Mouse (Mus musculus) neural tube, embryonic 11.5 days (tissue): Measurements from ENCODE around the gene Ston2. TPM values are rescaled to one million over a fixed set of nuclear protein-coding genes. Genes with fewer than 3 reads are reported as not detected.

Source experiments
- ATAC-seq: fragments of 200-750 bp; cut with Nextera tagmentation; 2 replicates; pipeline ENCODE4 v1.8.0; 2017; ENCODE audit warnings: moderate number of reproducible peaks, mild to moderate bottlenecking, moderate TSS enrichment, moderate library complexity; ENCODE audit not compliant: insufficient read depth, low FRiP score, low TSS enrichment
- DNase-seq: peaks from one replicate; pipeline ENCODE4 v3.0.0-alpha.2; 2015; ENCODE audit warnings: low spot score
- H3K27ac ChIP-seq: fragments of 300-500 bp; sonication (generic); 2 replicates; pipeline ENCODE4 v1.5.1; 2014; ENCODE audit warnings: low read depth, mild to moderate bottlenecking, low read length
- H3K27me3 ChIP-seq: fragments of 300-500 bp; sonication (generic); 2 replicates; pipeline ENCODE4 v1.6.1; 2014; ENCODE audit warnings: mild to moderate bottlenecking, low read length, mixed read lengths; ENCODE audit not compliant: control insufficient read depth, insufficient read depth
- H3K36me3 ChIP-seq: fragments of 300-500 bp; sonication (generic); 2 replicates; pipeline ENCODE4 v1.6.1; 2014; ENCODE audit warnings: mild to moderate bottlenecking, low read length, moderate library complexity, mixed read lengths; ENCODE audit not compliant: control insufficient read depth, insufficient read depth
- H3K4me1 ChIP-seq: fragments of 300-500 bp; sonication (generic); 2 replicates; pipeline ENCODE4 v1.6.1; 2014; ENCODE audit warnings: low read length, mixed read lengths; ENCODE audit not compliant: control insufficient read depth, insufficient read depth
- H3K4me2 ChIP-seq: fragments of 300-500 bp; sonication (generic); 2 replicates; pipeline ENCODE4 v1.6.1; 2014; ENCODE audit warnings: low read depth, mild to moderate bottlenecking, moderate library complexity
- H3K4me3 ChIP-seq: fragments of 300-500 bp; sonication (generic); 2 replicates; pipeline ENCODE4 v1.5.1; 2014; ENCODE audit warnings: low read depth, low read length
- H3K9ac ChIP-seq: fragments of 300-500 bp; sonication (generic); 2 replicates; pipeline ENCODE4 v1.6.1; 2014; ENCODE audit warnings: mild to moderate bottlenecking, low read length
- H3K9me3 ChIP-seq: fragments of 300-500 bp; sonication (generic); 2 replicates; pipeline ENCODE4 v1.6.1; 2016; ENCODE audit warnings: low read length; ENCODE audit not compliant: control insufficient read depth
- WGBS: fragments of 180-500 bp; shearing (Covaris S2); extraction: QIAGEN DNeasy Blood & Tissue Kit; methylation state at CpG from one replicate; pipeline ENCODE4 v1.1.7; 2014; 5-methylcytosine and 5-hydroxymethylcytosine counted together
- polyA plus RNA-seq: library from polyadenylated mRNA; unstranded; fragments of >200 nt; fragmentation: Nextera tagmentation; extraction: Ambion mirVana; gene quantifications from 2 replicates; pipeline ENCODE4 v1.2.1, GENCODE M21; 2014

Gene Ston2
- polyA plus RNA-seq, 1 experiment from 2014 or later, result 7.3 TPM

DNA sequence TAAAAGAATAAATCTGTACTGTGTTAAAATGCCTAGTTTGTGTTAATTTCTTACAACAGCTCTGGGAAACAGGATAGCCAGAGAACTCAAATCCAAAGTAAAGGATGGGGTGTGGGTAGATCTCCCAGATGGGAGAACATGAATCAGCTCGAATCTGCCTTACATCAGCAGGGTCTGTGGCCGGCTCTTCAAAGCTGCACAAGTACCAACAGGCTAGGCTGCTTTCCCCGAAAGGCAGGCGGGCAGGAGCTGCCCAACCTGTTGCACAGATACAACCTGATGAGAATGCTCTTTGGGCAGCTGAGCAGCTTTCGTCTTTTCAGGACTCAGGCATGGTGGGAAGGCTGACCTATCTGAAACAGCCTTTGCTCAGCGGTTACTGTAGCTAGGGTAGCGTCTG, 94.6 kb downstream of the Ston2 start:
- WGBS, result 84% methylated on average over 7 of the region's 7 CpGs
- H3K27ac ChIP-seq, result no peak overlapping the region
- no peak for ATAC-seq
- no peak overlapping the region for H3K4me2 ChIP-seq
- no peak overlapping the region for H3K9ac ChIP-seq
- H3K27me3 ChIP-seq, result no peaks in the 10 kb centered on the region
- H3K4me3 ChIP-seq, result no peak overlapping the region
- H3K4me1 ChIP-seq, result no peaks in the 10 kb centered on the region
- no peaks in the 10 kb centered on the region for H3K9me3 ChIP-seq
- no peaks in the 10 kb centered on the region for H3K36me3 ChIP-seq
- DNase-seq, result no peak

DNA sequence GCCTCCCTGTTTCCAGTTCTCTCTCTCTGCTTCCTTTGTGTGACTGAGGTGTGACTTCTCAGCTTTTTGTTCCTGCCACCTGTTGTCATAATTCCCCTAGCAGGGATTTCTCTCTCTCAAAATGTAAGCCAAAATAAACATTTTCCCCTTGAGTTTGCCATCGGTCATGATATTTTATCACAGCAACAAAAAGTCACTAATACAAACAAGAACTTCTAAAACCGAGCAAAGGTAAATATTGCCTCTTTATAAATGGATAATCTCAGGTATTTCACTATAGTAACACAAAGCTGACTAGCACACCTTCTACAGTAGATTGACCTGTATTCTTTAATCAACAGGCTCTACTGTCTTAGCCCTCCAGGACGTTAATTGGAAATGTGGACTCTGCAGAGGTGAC, 95.2 kb downstream of the Ston2 start:
- no peaks in the 10 kb centered on the region for H3K4me1 ChIP-seq
- no peaks in the 10 kb centered on the region for H3K27me3 ChIP-seq
- no peak overlapping the region for H3K4me3 ChIP-seq
- H3K36me3 ChIP-seq, result no peaks in the 10 kb centered on the region
- no peak overlapping the region for H3K27ac ChIP-seq
- no peak overlapping the region for H3K9ac ChIP-seq
- no peak overlapping the region for H3K4me2 ChIP-seq
- ATAC-seq (no peak), DNase-seq (no peak)
- 90% methylated on average over 3 of the region's 3 CpGs for WGBS
- no peaks in the 10 kb centered on the region for H3K9me3 ChIP-seq

DNA sequence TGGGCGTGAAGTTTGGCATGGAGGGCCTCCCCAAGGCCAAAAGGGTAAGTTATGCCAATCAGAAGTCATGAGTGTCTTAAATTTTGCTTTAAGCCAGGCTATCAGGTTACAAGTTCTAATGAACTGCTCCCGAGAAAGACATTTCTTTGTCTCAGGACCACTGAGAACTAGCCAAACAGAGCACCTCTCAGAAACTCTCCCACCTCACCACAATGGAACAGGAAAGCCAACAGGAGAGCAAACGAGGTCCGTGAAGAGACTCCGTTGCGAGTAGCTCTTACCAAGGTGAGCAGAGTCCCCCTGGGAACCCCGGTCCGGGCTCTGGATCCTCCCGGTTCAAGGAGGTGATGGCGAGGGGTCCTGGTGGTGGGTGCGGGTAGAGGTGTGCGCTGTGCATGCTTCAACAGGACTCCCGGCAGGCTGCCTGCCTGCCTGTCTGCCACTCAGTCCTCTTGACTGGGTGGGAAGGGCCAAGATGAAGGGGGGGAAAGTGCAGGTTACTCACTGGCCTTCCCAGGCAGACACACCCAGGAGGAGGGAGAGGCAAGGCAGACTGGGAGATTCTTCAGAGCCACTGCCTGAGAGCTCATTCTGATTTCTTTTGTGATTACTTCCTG, 102.4 kb downstream of the Ston2 start:
- Histone ChIP-seq H3K36me3 (no peaks in the 10 kb centered on the region), H3K27me3 (no peaks in the 10 kb centered on the region), H3K9ac (peak overlapping the region; percentile 32), H3K9me3 (no peaks in the 10 kb centered on the region), H3K4me3 (no peak overlapping the region), H3K4me2 (peak overlapping the region; percentile 22; the same call in 1 of the 2 replicates), H3K4me1 (peaks cover 28% of the 10 kb centered on the region), H3K27ac (no peak overlapping the region; the same call in 1 of the 2 replicates)
- WGBS, result 15% methylated on average over 13 of the region's 13 CpGs
- DNase-seq (no peak), ATAC-seq (0 out of 2 replicates have a peak, but pooled peaks have one; percentile 17)

DNA sequence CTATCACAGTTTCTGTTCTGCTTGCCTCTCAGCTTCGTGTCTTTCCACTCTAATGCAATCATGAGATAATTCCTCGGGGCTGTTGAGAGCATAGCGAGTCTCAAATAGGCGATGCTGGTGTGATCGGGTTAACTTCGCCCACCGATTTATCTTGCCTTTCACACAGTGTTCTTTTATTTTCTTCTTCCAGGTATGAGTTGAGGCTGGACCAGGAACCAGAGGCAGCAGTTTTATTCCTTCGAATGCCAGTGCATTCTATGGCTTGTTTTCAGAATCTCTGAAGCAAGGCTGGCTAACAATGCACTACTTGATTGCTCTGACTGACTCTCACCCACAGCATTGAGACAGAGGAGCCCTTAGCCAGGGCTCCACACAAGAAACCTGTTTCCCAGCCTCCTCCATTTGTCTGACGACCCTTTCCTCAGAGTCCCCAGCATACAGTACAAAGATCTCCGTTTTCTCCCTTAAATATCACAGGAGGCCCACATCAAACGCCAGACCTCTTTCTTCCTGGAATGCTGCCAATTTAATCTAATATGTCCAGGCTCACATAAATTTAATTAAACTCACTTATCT, 103.3 kb downstream of the Ston2 start:
- no peaks in the 10 kb centered on the region for H3K27me3 ChIP-seq
- ATAC-seq (no peak), DNase-seq (no peak)
- H3K4me2 ChIP-seq, result peak overlapping the region; percentile 13; the same call in 1 of the 2 replicates
- H3K36me3 ChIP-seq, result no peaks in the 10 kb centered on the region
- H3K4me3 ChIP-seq, result no peak overlapping the region
- H3K27ac ChIP-seq, result no peak overlapping the region; the same call in 1 of the 2 replicates
- no peak overlapping the region for H3K9ac ChIP-seq
- peaks cover 31% of the 10 kb centered on the region for H3K4me1 ChIP-seq
- H3K9me3 ChIP-seq, result no peaks in the 10 kb centered on the region
- WGBS, result 31% methylated on average over 11 of the region's 11 CpGs

DNA sequence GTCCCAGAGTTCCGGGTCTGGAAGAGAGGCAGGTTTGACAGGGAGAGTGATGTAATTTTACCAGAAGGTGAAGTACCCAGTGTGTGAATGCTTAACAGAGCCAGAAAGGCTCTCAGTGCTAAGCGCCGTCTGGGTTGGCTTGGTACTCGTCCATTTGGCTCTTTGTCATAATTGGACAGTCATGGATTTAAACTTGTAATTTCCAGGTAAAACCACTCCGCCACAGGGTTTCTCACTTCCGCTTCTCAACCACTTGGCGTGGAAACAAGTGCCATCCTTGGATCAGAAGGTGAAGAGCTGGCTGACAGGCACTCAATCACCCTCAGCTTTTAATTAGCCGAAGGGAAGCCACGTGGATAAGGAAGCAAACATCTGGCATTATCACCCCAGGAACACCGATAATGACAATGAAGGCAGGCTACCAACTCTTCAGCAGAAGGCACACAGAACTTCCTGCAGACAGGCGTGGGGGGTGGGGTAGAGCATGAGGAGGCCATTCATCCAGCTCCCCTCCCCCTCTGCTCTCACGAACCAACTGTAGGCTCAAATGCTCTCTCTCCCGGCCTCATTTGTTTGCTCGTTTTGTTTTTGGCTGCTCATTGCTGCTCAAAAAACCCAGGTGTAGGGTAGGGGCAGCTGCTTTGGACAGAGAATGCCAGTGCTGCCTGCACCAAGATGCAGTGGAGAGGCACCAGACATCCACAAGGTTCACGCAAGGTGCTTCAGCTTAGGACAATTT, 103.9 kb downstream of the Ston2 start:
- Histone ChIP-seq H3K36me3 (no peaks in the 10 kb centered on the region), H3K4me1 (peaks cover 31% of the 10 kb centered on the region), H3K4me3 (no peak overlapping the region), H3K9ac (no peak overlapping the region), H3K27me3 (no peaks in the 10 kb centered on the region), H3K9me3 (no peaks in the 10 kb centered on the region), H3K27ac (no peak overlapping the region; the same call in 1 of the 2 replicates), H3K4me2 (peak overlapping the region; percentile 14)
- peak; percentile 65 for DNase-seq
- 19% methylated on average over 15 of the region's 15 CpGs for WGBS
- peak; percentile 67 for ATAC-seq

DNA sequence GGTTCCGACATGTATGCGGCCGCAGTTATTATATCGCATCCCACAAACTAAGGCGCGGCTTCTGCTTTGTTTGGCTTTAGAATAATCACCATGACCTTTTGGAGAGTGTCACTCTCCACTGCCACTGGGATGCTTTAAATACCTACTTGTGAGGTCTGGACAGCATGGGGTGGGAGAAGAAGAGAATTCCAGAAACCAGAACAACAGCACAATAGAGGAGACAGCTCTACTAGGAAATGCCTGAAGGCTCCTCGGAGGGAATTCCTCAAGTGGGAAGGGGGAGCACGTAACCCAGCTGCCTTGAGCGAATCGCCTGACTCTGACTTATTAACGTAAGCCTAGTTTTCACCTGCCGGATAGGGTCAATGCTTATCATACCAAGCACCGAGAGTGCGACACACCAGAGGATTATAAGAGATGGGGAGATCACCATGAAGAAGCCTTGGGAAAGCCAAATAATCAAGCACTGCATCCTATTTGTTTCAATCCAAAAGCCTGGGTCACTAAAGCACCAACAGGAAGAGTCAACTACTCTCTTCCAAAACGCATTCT, 104.6 kb downstream of the Ston2 start:
- Histone ChIP-seq H3K9me3 (no peaks in the 10 kb centered on the region), H3K9ac (no peak overlapping the region), H3K4me1 (peaks cover 31% of the 10 kb centered on the region), H3K27ac (no peak overlapping the region; the same call in 1 of the 2 replicates), H3K36me3 (no peaks in the 10 kb centered on the region), H3K4me3 (no peak overlapping the region), H3K27me3 (no peaks in the 10 kb centered on the region), H3K4me2 (0 out of 2 replicates have a peak overlapping the region, but pooled peaks have one; percentile 14)
- no peak for DNase-seq
- peak; percentile 14; the same call in 1 of the 2 replicates for ATAC-seq
- WGBS, result 33% methylated on average over 15 of the region's 15 CpGs

DNA sequence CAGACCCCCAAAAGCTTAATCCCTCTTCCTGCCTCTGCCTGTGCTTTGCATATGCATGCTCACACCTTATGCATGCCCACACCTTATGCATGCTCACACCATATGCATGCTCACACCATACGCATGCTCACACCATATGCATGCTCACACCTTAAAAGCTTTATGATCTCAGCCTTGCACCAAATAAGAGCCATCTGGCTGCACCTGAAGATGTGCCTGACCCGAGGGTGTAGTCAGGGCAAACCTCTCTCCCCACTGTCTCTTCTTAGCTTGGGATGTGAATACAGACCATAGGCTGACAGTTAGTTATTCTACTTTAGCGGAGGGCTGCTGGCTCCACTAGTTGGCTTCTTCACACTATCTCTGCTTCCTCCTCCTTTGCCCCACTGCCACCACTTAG, 105.1 kb downstream of the Ston2 start:
- Histone ChIP-seq H3K27me3 (no peaks in the 10 kb centered on the region), H3K4me2 (no peak overlapping the region), H3K9me3 (no peaks in the 10 kb centered on the region; the same call in 1 of the 2 replicates), H3K36me3 (no peaks in the 10 kb centered on the region), H3K4me1 (peaks cover 31% of the 10 kb centered on the region), H3K27ac (no peak overlapping the region), H3K9ac (no peak overlapping the region), H3K4me3 (no peak overlapping the region)
- ATAC-seq, result no peak
- DNase-seq, result no peak
- WGBS, result 68% methylated on average over 3 of the region's 3 CpGs

DNA sequence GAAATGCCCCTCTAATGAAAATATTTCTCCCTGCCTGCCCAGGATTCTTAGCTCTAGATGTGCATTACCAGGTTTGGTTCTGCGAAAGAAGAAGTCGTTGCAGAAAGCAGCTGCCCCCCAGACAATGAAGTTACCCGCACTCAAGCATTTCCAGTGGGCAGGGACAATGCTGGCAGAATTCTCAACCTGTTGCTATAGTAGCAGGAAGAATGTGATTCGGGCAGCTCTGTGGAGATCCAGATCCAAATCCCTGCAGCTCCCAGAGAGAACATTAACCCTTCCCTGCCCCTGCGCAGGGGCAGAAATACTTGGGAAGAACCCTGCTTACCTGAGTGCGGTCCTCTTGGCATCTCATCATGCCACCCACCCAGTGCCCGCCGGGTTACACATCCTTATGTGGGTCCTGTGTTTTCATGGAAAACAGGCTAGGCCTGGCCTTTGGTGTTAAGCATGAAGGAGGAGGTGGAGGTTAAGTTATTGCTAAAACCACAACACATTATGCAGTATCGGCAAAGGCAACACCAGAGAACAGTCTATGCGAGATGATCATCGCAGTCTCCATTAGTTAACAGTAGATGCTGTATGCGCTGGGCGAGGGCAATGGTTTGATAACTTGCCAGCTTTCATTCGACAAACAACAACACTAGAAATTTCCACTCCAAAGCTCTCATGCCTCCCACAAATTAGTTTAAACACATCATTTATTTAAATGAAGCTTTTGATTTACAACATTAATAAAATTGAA, 108.7 kb downstream of the Ston2 start:
- H3K36me3 ChIP-seq, result no peaks in the 10 kb centered on the region
- peaks cover 16% of the 10 kb centered on the region for H3K4me1 ChIP-seq
- no peaks in the 10 kb centered on the region; the same call in 1 of the 2 replicates for H3K9me3 ChIP-seq
- H3K9ac ChIP-seq, result no peak overlapping the region
- 57% methylated on average over 14 of the region's 14 CpGs for WGBS
- H3K4me2 ChIP-seq, result no peak overlapping the region
- ATAC-seq (peak; percentile 73), DNase-seq (peak; percentile 62)
- peak overlapping the region; percentile 30; the same call in 1 of the 2 replicates for H3K27ac ChIP-seq
- H3K27me3 ChIP-seq, result no peaks in the 10 kb centered on the region
- no peak overlapping the region for H3K4me3 ChIP-seq
